Mouse (Mus musculus) adrenal gland, postnatal 14 days (tissue): Measurements from ENCODE around the gene Polr3h. TPM values are rescaled to one million over a fixed set of nuclear protein-coding genes. Genes with fewer than 3 reads are reported as not detected.
"Not testable (repeated sequence)": the region's sequence is repeated elsewhere in the genome, so short reads cannot be mapped to it uniquely, and the experiment has no call there.

Experiments used
- DNase-seq: peaks from one replicate; pipeline ENCODE4 v3.0.0; 2021; ENCODE audit warnings: mixed read lengths
- long read RNA-seq, 2 experiments: library from polyadenylated mRNA; stranded (forward); transcript quantifications; one replicate each; pipeline ENCODE4 v2.0.0; 2021
- total RNA-seq: library from RNA; stranded (reverse); gene quantifications from 2 replicates; pipeline ENCODE4 v1.2.3, GENCODE M21; 2021

The Polr3h gene
- 18.7 and 23.0 TPM in 2 replicates for total RNA-seq
- long read RNA-seq, experiment 1, transcript Polr3h-201 (6 exons, 2,542 nt) = major isoform, 54 of 80 reads
- long read RNA-seq, experiment 1, transcript Polr3h-206 (6 exons, 1,290 nt) = minor isoform, 8 of 80 reads
- long read RNA-seq, experiment 1, partial matches to known transcripts = 0 of 80 reads
- long read RNA-seq, experiment 1, other reads (novel, unspliced or antisense) = 18 of 80 reads
- long read RNA-seq, experiment 2, transcript Polr3h-201 (6 exons, 2,542 nt) = major isoform, 30 of 44 reads
- long read RNA-seq, experiment 2, partial matches to known transcripts = 0 of 44 reads
- long read RNA-seq, experiment 2, other reads (novel, unspliced or antisense) = 11 of 44 reads

GRCm38 (mm10) chr15:81925760-81926445, at the start of gene Polr3h:
TSS of gene Polr3h (minus strand) at chr15:81926240.
- peak; percentile 98 for DNase-seq

GRCm38 (mm10) chr15:81975156-81975555, 49.1 kb upstream of the Polr3h start:
- not testable (repeated sequence) for DNase-seq

- not testable (repeated sequence) for DNase-seq
These were observed 44.5 kb upstream of the Polr3h start for GRCm38 (mm10) chr15:81970498-81970897.

- not testable (repeated sequence) for DNase-seq
These were observed 43.6 kb upstream of the Polr3h start for GRCm38 (mm10) chr15:81969635-81970034.

- DNase-seq = no peak
These were observed 43.1 kb upstream of the Polr3h start for GRCm38 (mm10) chr15:81969173-81969572.

- no peak for DNase-seq
These were observed 42.4 kb upstream of the Polr3h start for GRCm38 (mm10) chr15:81968447-81968846.

GRCm38 (mm10) chr15:81967821-81968220, 41.8 kb upstream of the Polr3h start:
- no peak for DNase-seq

- DNase-seq = no peak
These were observed 40.2 kb upstream of the Polr3h start for GRCm38 (mm10) chr15:81966062-81966829.

GRCm38 (mm10) chr15:81964980-81965545, 39.0 kb upstream of the Polr3h start:
- DNase-seq = no peak

- no peak for DNase-seq
These were observed 38.2 kb upstream of the Polr3h start for GRCm38 (mm10) chr15:81964262-81964661.

- DNase-seq = no peak
These were observed 35.0 kb upstream of the Polr3h start for GRCm38 (mm10) chr15:81961078-81961451.

GRCm38 (mm10) chr15:81960171-81961077, 34.4 kb upstream of the Polr3h start, which contains the start of gene Pmm1:
TSS of gene Pmm1 (minus strand) at chr15:81960930.
- peak; percentile 100 for DNase-seq

- no peak for DNase-seq
These were observed 32.9 kb upstream of the Polr3h start for GRCm38 (mm10) chr15:81958906-81959305.

GRCm38 (mm10) chr15:81957598-81957997, 31.6 kb upstream of the Polr3h start:
- no peak for DNase-seq

GRCm38 (mm10) chr15:81956457-81956856, 30.4 kb upstream of the Polr3h start:
- peak; percentile 81 for DNase-seq

- DNase-seq = no peak
These were observed 29.4 kb upstream of the Polr3h start for GRCm38 (mm10) chr15:81955414-81955813.

GRCm38 (mm10) chr15:81954716-81955115, 28.7 kb upstream of the Polr3h start:
- DNase-seq = no peak

GRCm38 (mm10) chr15:81954151-81954583, 28.1 kb upstream of the Polr3h start:
- no peak for DNase-seq

GRCm38 (mm10) chr15:81952310-81952709, 26.3 kb upstream of the Polr3h start:
- no peak for DNase-seq

- no peak for DNase-seq
These were observed 25.1 kb upstream of the Polr3h start for GRCm38 (mm10) chr15:81951159-81951558.

GRCm38 (mm10) chr15:81950716-81951115, 24.7 kb upstream of the Polr3h start:
- no peak for DNase-seq
